Mouse (Mus musculus) embryonic fibroblast, embryonic 13.5 days (primary cell): ENCODE measurements at regions not wholly inside any gene's neighbourhood (a gene's known extent, or its start where the extent isn't known, plus 50 kb on each side); places are given as distances from the start of the nearest gene placed in this dataset.

Experiments
- CTCF ChIP-seq: IDR thresholded peaks from 2 replicates; pipeline ENCODE4 v1.5.1; 2011; ENCODE audit warnings: mild to moderate bottlenecking, control low read depth, low read length, moderate library complexity, borderline replicate concordance; ENCODE audit not compliant: insufficient read depth
- POLR2A ChIP-seq: IDR thresholded peaks from 2 replicates; pipeline ENCODE4 v1.6.1; 2011; ENCODE audit warnings: low read depth, mild to moderate bottlenecking, control low read depth, low read length, moderate library complexity

- no peak for TF ChIP-seq POLR2A
- TF ChIP-seq CTCF: no peak
Observed at GRCm38 (mm10) chr2:173457624-173458320, 64.6 kb upstream of the 1700021F07Rik start.
